Mouse (Mus musculus) stomach, postnatal 0 days (tissue): Measurements from ENCODE around the gene Fkbp14.

Experiments
- CTCF ChIP-seq: IDR thresholded peaks from 2 replicates; pipeline ENCODE4 v1.5.1; 2016; ENCODE audit warnings: antibody characterized with exemption, low read depth, mild to moderate bottlenecking, moderate library complexity
- EP300 ChIP-seq: optimal IDR thresholded peaks from 2 replicates; pipeline ENCODE3; 2016; ENCODE audit warnings: antibody characterized with exemption

DNA sequence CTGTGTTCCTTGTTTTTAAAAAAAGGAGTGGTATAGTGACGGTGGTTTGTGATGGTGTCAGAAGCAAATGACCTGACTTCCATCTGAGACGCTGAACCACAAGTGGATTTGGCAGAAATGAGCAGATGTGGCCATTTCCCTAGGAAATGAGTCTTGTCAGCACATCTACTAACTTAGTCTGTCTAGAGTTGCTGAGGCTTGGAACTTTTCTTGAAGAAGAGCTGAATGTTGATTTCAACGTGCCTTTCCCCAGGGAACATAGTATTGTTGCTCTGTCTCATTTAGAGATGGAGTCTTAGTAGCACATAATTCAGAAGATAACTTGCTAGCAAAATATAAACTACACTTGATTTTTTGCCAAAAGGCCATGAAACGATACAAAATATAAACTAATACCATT lies 23.2 kb upstream of the Fkbp14 start:
- TF ChIP-seq CTCF (no peak), EP300 (no peak)
